ENCODE assay signal across 22 mouse cellular contexts in the genomic region with DNA sequence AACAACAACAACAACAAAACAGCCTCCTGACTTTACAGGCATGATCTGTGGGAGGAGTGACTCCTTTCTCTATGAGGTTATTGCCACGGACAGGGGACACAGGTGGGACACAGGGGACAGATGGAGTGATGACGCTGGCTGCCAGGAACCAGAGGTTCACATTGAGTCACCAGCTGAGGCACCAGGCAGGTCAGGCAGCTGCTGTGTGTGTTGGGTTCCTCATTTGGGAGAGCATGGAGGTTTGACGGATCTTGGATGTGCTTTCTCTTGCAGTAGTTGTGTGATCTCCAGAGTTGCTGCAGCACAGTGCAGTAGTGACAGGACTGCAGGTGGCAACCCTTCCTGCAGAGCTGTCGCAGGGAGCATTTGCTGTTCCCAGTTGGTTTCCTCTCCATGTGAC. TPM values are rescaled to one million over a fixed set of nuclear protein-coding genes. Genes with fewer than 3 reads are reported as not detected.
DNase-seq lines count a peak whose midpoint lies in the region; ATAC-seq and TF ChIP-seq lines count a peak whose summit lies in the region.
"Had no signal": no experiment of that assay in that cellular context is flagged by ENCODE, and none has a peak within 500 bp of the region (broad histone marks: within the 10 kb centered on the region; RNA-seq: fewer than 3 reads in every experiment).

No protein-coding gene starts in this region.

- H3K4me2 ChIP-seq in hindbrain, embryonic 12.5 days (replicated peaks), result no peak overlapping the region
- no peak overlapping the region for H3K4me2 ChIP-seq in hindbrain, embryonic 11.5 days (replicated peaks; ENCODE audit: low read depth, low read length)
- H3K4me2 ChIP-seq: embryonic facial prominence, embryonic 15.5 days had no signal

- no peak overlapping the region for H3K4me3 ChIP-seq in hindbrain, embryonic 12.5 days
- H3K4me3 ChIP-seq in hindbrain, embryonic 11.5 days (ENCODE audit: low read depth, low read length), result no peak overlapping the region
- 0 out of 2 replicates have a peak overlapping the region, but pooled peaks have one; percentile 8 for H3K4me3 ChIP-seq in bone marrow macrophage, adult 2 months (ENCODE audit: insufficient read depth, low read length)
- H3K4me3 ChIP-seq: embryonic facial prominence, embryonic 15.5 days; erythroblast, embryonic 14.5 days; gastrocnemius, adult 2 months; heart, embryonic 10.5 days had no signal

- DNase-seq in hindbrain, embryonic 11.5 days (ENCODE audit: low spot score), result no peak
- no peak for DNase-seq in embryo, embryonic 11 days
- no peak for DNase-seq in embryo, embryonic 10.5 days (ENCODE audit: low spot score)
- DNase-seq in cerebellum, postnatal 14 days, result no peak
- DNase-seq: adrenal gland, adult 2 months; adrenal gland, postnatal 25 days; cerebellum, adult 11 months; cerebellum, adult 8-10 months; cerebellum, postnatal 25 days; gastrocnemius, adult 2 months; gastrocnemius, postnatal 25 days; heart, adult 11 months; heart, postnatal 10 days; heart, postnatal 4 days had no signal

- no peaks in the 10 kb centered on the region for H3K36me3 ChIP-seq in hindbrain, embryonic 12.5 days
- H3K36me3 ChIP-seq in hindbrain, embryonic 11.5 days (ENCODE audit: control insufficient read depth, insufficient read depth, low read length), result no peaks in the 10 kb centered on the region
- H3K36me3 ChIP-seq: embryonic facial prominence, embryonic 15.5 days; heart, embryonic 10.5 days had no signal

- 53% methylated on average over 4 of the region's 4 CpGs for WGBS in hindbrain, embryonic 12.5 days
- WGBS in hindbrain, embryonic 11.5 days, result 56% methylated on average over 4 of the region's 4 CpGs

- no peak for TF ChIP-seq POLR2A in bone marrow macrophage, adult 2 months (IDR thresholded peaks at IDR 0.05; ENCODE audit: borderline replicate concordance, low read depth, low read length)

- peaks cover 55% of the 10 kb centered on the region for H3K4me1 ChIP-seq in hindbrain, embryonic 12.5 days
- peaks cover 13% of the 10 kb centered on the region for H3K4me1 ChIP-seq in hindbrain, embryonic 11.5 days (replicated peaks; ENCODE audit: control insufficient read depth, insufficient read depth, low read length)
- H3K4me1 ChIP-seq in bone marrow macrophage, adult 2 months (ENCODE audit: control insufficient read depth, insufficient read depth, low read length), result peaks cover 34% of the 10 kb centered on the region

- no peak for ATAC-seq in hindbrain, embryonic 12.5 days (ENCODE audit: low FRiP score)
- ATAC-seq in hindbrain, embryonic 11.5 days (ENCODE audit: low FRiP score), result no peak
- peak; percentile 67 for ATAC-seq in granulocyte monocyte progenitor cell, adult 5-6 weeks (replicated peaks; ENCODE audit: poor library complexity, severe bottlenecking)
- peak; percentile 59 for ATAC-seq in megakaryocyte, adult 5-6 weeks (ENCODE audit: poor library complexity, severe bottlenecking)
- ATAC-seq: intestine, embryonic 16.5 days had no signal

- no peak for TF ChIP-seq CTCF in bone marrow macrophage, adult 2 months (IDR thresholded peaks at IDR 0.05; ENCODE audit: low read depth, low read length)

- H3K27ac ChIP-seq in hindbrain, embryonic 12.5 days, result peak overlapping the region; percentile 57; the same call in 1 of the 2 replicates
- no peak overlapping the region for H3K27ac ChIP-seq in hindbrain, embryonic 11.5 days (ENCODE audit: low read depth, low read length)
- H3K27ac ChIP-seq in bone marrow macrophage, adult 2 months (ENCODE audit: insufficient read depth, low read depth, low read length), result peak overlapping the region; percentile 31
- H3K27ac ChIP-seq: embryonic facial prominence, embryonic 15.5 days; gastrocnemius, adult 2 months; heart, embryonic 10.5 days had no signal

- H3K9me3 ChIP-seq in hindbrain, embryonic 12.5 days (replicated peaks), result no peaks in the 10 kb centered on the region
- no peaks in the 10 kb centered on the region for H3K9me3 ChIP-seq in hindbrain, embryonic 11.5 days (ENCODE audit: control insufficient read depth, low read length)
- H3K9me3 ChIP-seq: embryonic facial prominence, embryonic 15.5 days; heart, embryonic 10.5 days had no signal

- no peaks in the 10 kb centered on the region; the same call in 1 of the 2 replicates for H3K27me3 ChIP-seq in hindbrain, embryonic 12.5 days
- H3K27me3 ChIP-seq in hindbrain, embryonic 11.5 days (ENCODE audit: control insufficient read depth, insufficient read depth, low read length), result no peaks in the 10 kb centered on the region
- H3K27me3 ChIP-seq: embryonic facial prominence, embryonic 15.5 days had no signal

- no peak overlapping the region for H3K9ac ChIP-seq in hindbrain, embryonic 12.5 days
- H3K9ac ChIP-seq in hindbrain, embryonic 11.5 days (ENCODE audit: low read depth, low read length), result no peak overlapping the region
- H3K9ac ChIP-seq: embryonic facial prominence, embryonic 15.5 days had no signal

RNA-seq across cellular contexts. Expression of a gene that starts 24.8 kb away (rescaled TPM):
- 111 and 113 TPM in 2 replicates for polyA plus RNA-seq in hindbrain, embryonic 12.5 days (2016; fragmentation: Nextera tagmentation; extraction: Ambion mirVana)
- 112 and 119 TPM in 2 replicates for polyA plus RNA-seq in hindbrain, embryonic 11.5 days (2014; fragmentation: Nextera tagmentation; extraction: Ambion mirVana)
- 20.5 and 24.8 TPM in 2 replicates for polyA plus RNA-seq in bone marrow macrophage, adult 2 months (2012; ENCODE audit: insufficient read depth, insufficient read length, missing spikeins)
- total RNA-seq in granulocyte monocyte progenitor cell, adult 5-6 weeks (2014; fragmentation: Nextera tagmentation), result 27.5 and 42.9 TPM in 2 replicates
- 65.5 and 69.5 TPM in 2 replicates for total RNA-seq in granulocyte monocyte progenitor cell, adult 5-6 weeks (2017)
- 20.0 and 22.6 TPM in 2 replicates for total RNA-seq in megakaryocyte, adult 5-6 weeks (2015)
- 47.8 and 51.9 TPM in 2 replicates for total RNA-seq in megakaryocyte, adult 5-6 weeks (2017)

RNA-seq across cellular contexts. Expression of a gene that starts 25.3 kb away (rescaled TPM):
- polyA plus RNA-seq in hindbrain, embryonic 12.5 days (2016; fragmentation: Nextera tagmentation; extraction: Ambion mirVana), result 8.1 and 9.7 TPM in 2 replicates
- polyA plus RNA-seq in hindbrain, embryonic 11.5 days (2014; fragmentation: Nextera tagmentation; extraction: Ambion mirVana), result 3.5 and 5.4 TPM in 2 replicates
- polyA plus RNA-seq in bone marrow macrophage, adult 2 months (2012; ENCODE audit: insufficient read depth, insufficient read length, missing spikeins), result 4.5 and 4.6 TPM in 2 replicates
- 7.9 and 16.6 TPM in 2 replicates for total RNA-seq in granulocyte monocyte progenitor cell, adult 5-6 weeks (2014; fragmentation: Nextera tagmentation)
- 3.4 and 8.1 TPM in 2 replicates for total RNA-seq in granulocyte monocyte progenitor cell, adult 5-6 weeks (2017)
- 1.5 and 3.6 TPM in 2 replicates for total RNA-seq in megakaryocyte, adult 5-6 weeks (2015)
- 3.9 and 4.5 TPM in 2 replicates for total RNA-seq in megakaryocyte, adult 5-6 weeks (2017)

Comparison
In these comparisons a context has a peak if more than half of its experiments do, and no peak if none do; other contexts are left out.
1. ATAC-seq: peak in granulocyte monocyte progenitor cell, adult 5-6 weeks (single experiment) and megakaryocyte, adult 5-6 weeks (single experiment); none in hindbrain, embryonic 12.5 days (single experiment) and hindbrain, embryonic 11.5 days (single experiment).